Mouse (Mus musculus) spleen, adult 2 months (tissue): ENCODE measurements around the gene Naa50. TPM values are rescaled to one million over a fixed set of nuclear protein-coding genes. Genes with fewer than 3 reads are reported as not detected.
A peak's percentile ranks its signal among the peaks of the same experiment; 100 is the strongest.

Source experiments
- DNase-seq, 2 experiments: peaks; one replicate each; pipeline versions ENCODE4 v3.0.0 to v3.0.0-alpha.2; 2012 to 2021; ENCODE audit warnings: low spot score in 2 of 2, low read depth in 1 of 2
- H3K27ac ChIP-seq: fragments of 200-500 bp; 2 replicates; pipeline ENCODE4 v1.5.1; 2012; ENCODE audit warnings: low read length, inconsistent platforms; ENCODE audit not compliant: insufficient read depth
- H3K27me3 ChIP-seq: fragments of 200-500 bp; 2 replicates; pipeline ENCODE4 v1.6.1; 2012; ENCODE audit warnings: mild to moderate bottlenecking, moderate library complexity, low read length, inconsistent platforms; ENCODE audit not compliant: control insufficient read depth, insufficient read depth
- H3K36me3 ChIP-seq: fragments of 200-500 bp; 2 replicates; pipeline ENCODE4 v1.6.1; 2012; ENCODE audit warnings: mild to moderate bottlenecking, low read length, inconsistent platforms; ENCODE audit not compliant: control insufficient read depth, insufficient read depth
- H3K4me1 ChIP-seq: fragments of 200-500 bp; 2 replicates; pipeline ENCODE4 v1.6.1; 2011; ENCODE audit warnings: inconsistent platforms; ENCODE audit not compliant: control insufficient read depth, insufficient read depth, insufficient read length
- H3K4me3 ChIP-seq: fragments of 200-500 bp; 2 replicates; pipeline ENCODE4 v1.5.1; 2011; ENCODE audit warnings: mild to moderate bottlenecking, inconsistent platforms; ENCODE audit not compliant: insufficient read depth, insufficient read length; ENCODE audit errors: extremely low read depth
- CTCF ChIP-seq: fragments of 200-500 bp; IDR thresholded peaks from 2 replicates; pipeline ENCODE4 v1.5.1; 2011; ENCODE audit warnings: mild to moderate bottlenecking, inconsistent platforms; ENCODE audit not compliant: insufficient read depth, insufficient read length, insufficient replicate concordance; ENCODE audit errors: extremely low read depth
- POLR2A ChIP-seq: fragments of 200-500 bp; IDR thresholded peaks from 2 replicates; pipeline ENCODE4 v1.6.1; 2011; ENCODE audit warnings: low read depth, low read length, inconsistent platforms
- WGBS: fragments of 180-500 bp; shearing (Covaris S2); methylation state at CpG from one replicate; pipeline ENCODE4 v1.1.7; 2018; 5-methylcytosine and 5-hydroxymethylcytosine counted together
- polyA plus RNA-seq: library from polyadenylated mRNA; depleted of rRNA; stranded (reverse); fragments of >200 nt; gene quantifications from 2 replicates; pipeline ENCODE4 v1.2.3, GENCODE M21; 2012

The Naa50 gene
- polyA plus RNA-seq, 1 experiment, result 9.1 TPM

DNA sequence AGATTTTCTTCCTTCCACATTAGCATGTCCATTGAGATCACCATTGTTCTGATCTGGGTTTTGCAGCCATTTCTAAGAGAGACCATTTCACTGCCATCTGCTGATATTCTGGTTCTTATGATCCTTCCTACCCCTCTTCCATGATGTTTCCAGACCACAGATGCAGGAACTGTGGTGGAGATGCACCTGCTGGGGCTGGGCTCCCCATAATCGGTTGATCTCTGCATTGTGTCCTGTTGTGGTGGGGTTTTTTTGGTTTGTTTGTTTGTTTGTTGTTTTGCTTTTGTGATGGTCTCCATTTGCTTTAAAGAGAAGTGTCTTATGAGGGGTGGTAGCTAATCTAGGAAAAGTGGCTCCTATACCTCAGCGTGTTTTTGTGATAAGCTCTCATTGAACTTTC, 36.9 kb downstream of the Naa50 start:
- DNase-seq, result no peak
- H3K4me1 ChIP-seq, result peaks cover 9% of the 10 kb centered on the region
- H3K27ac ChIP-seq, result no peak overlapping the region
- H3K4me3 ChIP-seq, result no peak overlapping the region
- WGBS, result 88% methylated on average over 2 of the region's 2 CpGs
- no peak for TF ChIP-seq CTCF
- no peak for TF ChIP-seq POLR2A
- H3K27me3 ChIP-seq, result no peaks in the 10 kb centered on the region
- peaks cover 1% of the 10 kb centered on the region; the same call in 1 of the 2 replicates for H3K36me3 ChIP-seq

DNA sequence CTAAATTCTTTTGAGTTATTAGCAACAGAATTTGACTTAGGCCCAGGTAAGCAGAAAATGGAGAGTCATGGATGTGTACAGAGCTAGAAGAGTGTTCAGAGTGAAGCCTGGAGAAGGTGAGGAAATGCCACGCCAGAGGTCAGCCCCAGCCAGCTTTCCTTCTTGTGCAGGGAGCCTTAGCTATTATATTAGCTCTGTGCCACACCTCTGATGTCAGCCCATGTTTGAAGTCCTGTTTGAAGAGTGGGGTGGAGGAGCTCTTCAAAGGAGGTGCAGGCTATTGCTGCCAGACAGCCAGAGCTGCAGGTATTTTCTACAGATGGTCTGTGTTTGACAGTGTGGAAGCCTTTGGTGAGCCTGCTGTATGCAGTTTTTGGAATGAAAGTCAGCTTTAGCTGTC, 38.9 kb downstream of the Naa50 start:
- TF ChIP-seq CTCF (no peak), POLR2A (no peak)
- peaks cover 8% of the 10 kb centered on the region for H3K4me1 ChIP-seq
- DNase-seq, result no peak
- H3K4me3 ChIP-seq, result no peak overlapping the region
- H3K36me3 ChIP-seq, result peaks cover 1% of the 10 kb centered on the region; the same call in 1 of the 2 replicates
- 76% methylated on average over 1 of the region's 1 CpGs for WGBS
- no peaks in the 10 kb centered on the region for H3K27me3 ChIP-seq
- H3K27ac ChIP-seq, result no peak overlapping the region

DNA sequence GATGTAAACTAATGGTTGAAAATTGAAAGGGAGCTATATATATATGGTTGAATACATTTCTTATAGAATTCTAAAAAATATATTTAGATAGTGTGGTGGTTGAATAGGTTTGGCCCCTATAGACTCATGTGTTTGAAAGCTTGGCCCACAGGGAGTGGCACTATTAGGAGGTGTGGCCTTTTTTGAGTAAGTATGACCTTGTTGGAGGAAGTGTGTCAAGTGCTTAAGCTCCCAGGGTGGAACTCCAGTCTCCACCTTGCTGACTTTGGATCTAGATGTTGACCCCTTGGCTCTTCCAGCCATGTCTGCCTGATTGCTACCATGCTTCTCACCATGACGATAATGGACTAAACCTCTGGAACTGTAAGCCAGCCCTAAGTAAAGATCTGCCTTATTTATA, 43.0 kb downstream of the Naa50 start:
- TF ChIP-seq CTCF (no peak), POLR2A (no peak)
- Histone ChIP-seq H3K27ac (no peak overlapping the region), H3K4me3 (no peak overlapping the region), H3K27me3 (no peaks in the 10 kb centered on the region), H3K4me1 (no peaks in the 10 kb centered on the region; the same call in 1 of the 2 replicates), H3K36me3 (peaks cover 1% of the 10 kb centered on the region)
- 95% methylated on average over 1 of the region's 1 CpGs for WGBS
- no peak for DNase-seq

DNA sequence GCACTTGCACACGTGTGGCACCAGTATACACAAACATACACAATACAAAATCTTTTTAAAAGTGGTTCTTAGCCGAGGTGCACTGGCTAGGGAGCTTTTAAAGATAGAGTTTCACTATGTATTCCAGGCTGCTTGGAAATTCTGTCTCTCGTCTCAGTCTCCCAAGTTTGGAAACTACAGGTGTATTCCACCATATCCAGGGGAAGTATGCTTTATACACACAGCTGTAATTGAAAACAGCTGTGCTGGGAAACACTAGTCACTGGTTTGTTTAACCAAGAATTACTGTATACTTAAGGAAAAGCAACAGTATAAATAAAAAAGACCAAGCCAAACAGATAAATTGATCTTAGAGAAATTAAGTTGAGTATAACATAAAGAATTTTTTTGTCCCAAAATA, 45.1 kb downstream of the Naa50 start:
- no peak overlapping the region for H3K4me3 ChIP-seq
- H3K4me1 ChIP-seq, result no peaks in the 10 kb centered on the region; the same call in 1 of the 2 replicates
- H3K27me3 ChIP-seq, result no peaks in the 10 kb centered on the region
- WGBS, result 91% methylated on average over 3 of the region's 3 CpGs
- no peak overlapping the region for H3K27ac ChIP-seq
- TF ChIP-seq CTCF (no peak), POLR2A (no peak)
- DNase-seq, result no peak
- peaks cover 2% of the 10 kb centered on the region for H3K36me3 ChIP-seq

DNA sequence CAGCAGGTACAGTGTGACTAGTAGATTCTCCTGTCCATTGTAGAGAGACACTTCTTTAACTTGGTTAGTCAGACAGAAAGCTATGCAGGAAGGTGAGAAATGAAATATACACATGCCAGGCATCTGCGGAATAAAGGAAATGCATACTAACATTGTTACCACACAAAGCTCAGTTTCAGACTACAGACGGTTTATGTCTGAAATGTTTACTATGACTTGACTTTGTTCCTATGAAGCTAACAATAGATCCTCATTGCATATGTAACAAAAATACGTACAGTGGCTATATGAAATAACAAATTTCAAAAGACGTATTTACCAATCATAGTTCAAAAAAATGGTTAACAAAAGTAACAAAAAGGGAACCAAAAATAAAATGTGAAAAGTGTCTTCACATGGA, 47.5 kb downstream of the Naa50 start:
- DNase-seq, result no peak
- no peak for TF ChIP-seq CTCF
- no peak for TF ChIP-seq POLR2A
- WGBS, result 83% methylated on average over 4 of the region's 4 CpGs
- H3K4me1 ChIP-seq, result peaks cover 3% of the 10 kb centered on the region; the same call in 1 of the 2 replicates
- H3K27ac ChIP-seq, result no peak overlapping the region
- H3K36me3 ChIP-seq, result peaks cover 2% of the 10 kb centered on the region
- no peak overlapping the region for H3K4me3 ChIP-seq
- no peaks in the 10 kb centered on the region for H3K27me3 ChIP-seq

DNA sequence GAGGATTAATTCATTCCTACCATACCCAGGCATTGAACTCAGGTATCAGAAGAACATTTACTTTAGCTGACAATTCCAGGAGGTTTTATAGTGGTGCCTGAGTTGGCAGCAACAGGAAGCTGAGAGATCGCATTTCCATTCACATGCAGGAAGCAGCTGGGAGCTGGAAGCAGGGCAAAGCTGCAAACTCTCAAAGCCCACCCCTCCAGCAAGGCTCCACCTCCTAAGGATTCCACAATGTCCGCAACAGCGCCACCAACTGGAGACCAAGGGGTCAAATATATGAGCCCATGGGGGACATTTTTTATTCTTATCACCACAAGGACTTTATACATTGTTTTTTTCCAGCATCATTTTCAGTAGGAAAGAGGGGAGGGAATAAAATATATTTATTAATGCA, 49.1 kb downstream of the Naa50 start:
- Histone ChIP-seq H3K4me3 (no peak overlapping the region), H3K27ac (no peak overlapping the region), H3K27me3 (no peaks in the 10 kb centered on the region), H3K36me3 (peaks cover 2% of the 10 kb centered on the region), H3K4me1 (peaks cover 3% of the 10 kb centered on the region; the same call in 1 of the 2 replicates)
- TF ChIP-seq POLR2A (no peak), CTCF (no peak)
- no peak for DNase-seq
- WGBS, result 95% methylated on average over 3 of the region's 3 CpGs

DNA sequence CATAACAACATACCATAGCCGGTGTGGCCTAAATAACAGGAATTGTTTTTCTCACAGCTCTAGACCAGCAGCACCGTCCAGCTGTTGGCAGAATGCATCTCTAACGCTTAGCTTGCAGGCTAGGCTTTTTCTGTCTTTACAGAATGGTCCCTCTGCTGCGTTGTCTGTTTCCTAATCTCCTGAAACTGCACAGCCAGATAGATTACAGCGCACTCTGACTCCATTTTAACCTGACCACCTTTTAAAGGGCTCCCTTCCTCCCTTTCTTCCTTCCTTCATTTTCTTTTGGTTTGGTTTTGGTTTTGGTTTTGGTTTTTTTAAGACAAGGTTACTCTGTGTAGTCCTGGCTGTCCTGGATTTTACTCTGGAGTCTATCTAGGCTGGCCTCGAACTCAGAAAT, 50.4 kb downstream of the Naa50 start:
- no peak for DNase-seq
- peaks cover 2% of the 10 kb centered on the region for H3K36me3 ChIP-seq
- TF ChIP-seq POLR2A, result no peak
- no peak for TF ChIP-seq CTCF
- H3K27ac ChIP-seq, result peak overlapping the region; percentile 42
- H3K4me1 ChIP-seq, result peaks cover 3% of the 10 kb centered on the region; the same call in 1 of the 2 replicates
- no peaks in the 10 kb centered on the region for H3K27me3 ChIP-seq
- 46% methylated on average over 6 of the region's 6 CpGs for WGBS
- no peak overlapping the region for H3K4me3 ChIP-seq
